Mouse (Mus musculus) G1E (cell line): ENCODE measurements at regions not wholly inside any gene's neighbourhood (a gene's known extent, or its start where the extent isn't known, plus 50 kb on each side); places are given as distances from the start of the nearest gene placed in this dataset.

Source experiments
- ATAC-seq: 2 replicates; pipeline ENCODE4 v1.8.0; 2016; ENCODE audit warnings: mild to moderate bottlenecking; ENCODE audit not compliant: insufficient number of reproducible peaks, poor library complexity, low FRiP score, severe bottlenecking; ENCODE audit errors: extremely low read depth
- DNase-seq: peaks from one replicate; pipeline ENCODE4 v3.0.0; 2012; ENCODE audit warnings: low spot score
- H3K27me3 ChIP-seq: 2 replicates; pipeline ENCODE4 v1.6.1; 2012; ENCODE audit warnings: mild to moderate bottlenecking, low read length, inconsistent platforms; ENCODE audit not compliant: insufficient read depth
- H3K36me3 ChIP-seq: replicated peaks from 2 replicates; pipeline ENCODE3; 2012; ENCODE audit warnings: mild to moderate bottlenecking, inconsistent platforms
- H3K4me1 ChIP-seq: 2 replicates; pipeline ENCODE4 v1.6.1; 2012; ENCODE audit warnings: low read depth, low read length, inconsistent platforms, mixed read lengths; ENCODE audit not compliant: insufficient read depth
- H3K4me3 ChIP-seq: 2 replicates; pipeline ENCODE4 v1.5.1; 2012; ENCODE audit warnings: low read depth, mild to moderate bottlenecking, inconsistent platforms, low read length, moderate library complexity, mixed read lengths
- H3K9me3 ChIP-seq: replicated peaks from 2 replicates; pipeline ENCODE4 v1.6.1; 2012; ENCODE audit warnings: inconsistent platforms
- CTCF ChIP-seq: IDR thresholded peaks from 2 replicates; pipeline ENCODE4 v1.5.1; 2012; ENCODE audit warnings: low read depth, low read length, inconsistent platforms, mixed read lengths
- GATA1 ChIP-seq: IDR thresholded peaks from 2 replicates; pipeline ENCODE4 v1.6.1; 2012; ENCODE audit warnings: borderline replicate concordance, low read length, inconsistent platforms, mixed read lengths
- GATA2 ChIP-seq: IDR thresholded peaks from 2 replicates; pipeline ENCODE4 v1.6.1; 2012; ENCODE audit warnings: low read depth, low read length, inconsistent platforms, borderline replicate concordance
- POLR2AphosphoS5 ChIP-seq: IDR thresholded peaks from 2 replicates; pipeline ENCODE4 v1.6.1; 2012; ENCODE audit warnings: low read depth, low read length, inconsistent platforms; ENCODE audit not compliant: insufficient replicate concordance
- TAL1 ChIP-seq: conservative IDR thresholded peaks from 2 replicates; pipeline ENCODE4 v1.6.1; 2012; ENCODE audit warnings: low read depth, low read length, inconsistent platforms, mixed read lengths

GRCm38 (mm10) chr12:93416381-93416780 is 1567.4 kb upstream of the Sel1l start:
- Histone ChIP-seq H3K4me1 (no peaks in the 10 kb centered on the region), H3K4me3 (no peak overlapping the region), H3K9me3 (peaks cover 4% of the 10 kb centered on the region; the same call in 1 of the 2 replicates), H3K27me3 (no peaks in the 10 kb centered on the region), H3K36me3 (no peaks in the 10 kb centered on the region)
- no peak for TF ChIP-seq TAL1
- no peak for TF ChIP-seq CTCF
- no peak for TF ChIP-seq POLR2AphosphoS5
- no peak for TF ChIP-seq GATA1
- no peak for TF ChIP-seq GATA2
- no peak for DNase-seq
- no peak for ATAC-seq

- Histone ChIP-seq H3K36me3 (no peaks in the 10 kb centered on the region), H3K4me1 (no peaks in the 10 kb centered on the region), H3K27me3 (no peaks in the 10 kb centered on the region), H3K9me3 (peaks cover 4% of the 10 kb centered on the region; the same call in 1 of the 2 replicates), H3K4me3 (no peak overlapping the region)
- DNase-seq (no peak), ATAC-seq (no peak)
- no peak for TF ChIP-seq POLR2AphosphoS5
- no peak for TF ChIP-seq TAL1
- no peak for TF ChIP-seq GATA2
- TF ChIP-seq CTCF = no peak
These were observed 1566.8 kb upstream of the Sel1l start for GRCm38 (mm10) chr12:93415791-93416190.

GRCm38 (mm10) chr12:93385578-93385977 is 1536.6 kb upstream of the Sel1l start:
- DNase-seq (no peak), ATAC-seq (no peak)
- TF ChIP-seq POLR2AphosphoS5 (no peak), GATA2 (no peak), TAL1 (no peak), GATA1 (no peak), CTCF (no peak)
- H3K36me3 ChIP-seq = no peaks in the 10 kb centered on the region
- no peak overlapping the region for H3K4me3 ChIP-seq
- H3K4me1 ChIP-seq = no peaks in the 10 kb centered on the region
- no peaks in the 10 kb centered on the region; the same call in 1 of the 2 replicates for H3K9me3 ChIP-seq
- H3K27me3 ChIP-seq = no peaks in the 10 kb centered on the region

GRCm38 (mm10) chr12:93342933-93343332 is 1494.0 kb upstream of the Sel1l start:
- ATAC-seq (no peak), DNase-seq (no peak)
- Histone ChIP-seq H3K27me3 (no peaks in the 10 kb centered on the region), H3K4me3 (no peak overlapping the region), H3K36me3 (no peaks in the 10 kb centered on the region), H3K9me3 (peaks cover 8% of the 10 kb centered on the region; the same call in 1 of the 2 replicates), H3K4me1 (no peaks in the 10 kb centered on the region)
- TF ChIP-seq GATA1 (no peak), GATA2 (no peak), CTCF (no peak), POLR2AphosphoS5 (no peak), TAL1 (no peak)

- no peak overlapping the region for H3K4me3 ChIP-seq
- TF ChIP-seq CTCF (no peak), TAL1 (no peak), POLR2AphosphoS5 (no peak), GATA1 (no peak), GATA2 (no peak)
These were observed 1493.6 kb upstream of the Sel1l start for GRCm38 (mm10) chr12:93342525-93342924.

GRCm38 (mm10) chr12:93335520-93335919 is 1486.6 kb upstream of the Sel1l start:
- TF ChIP-seq GATA1 (no peak), TAL1 (no peak), POLR2AphosphoS5 (no peak), CTCF (no peak), GATA2 (no peak)
- no peaks in the 10 kb centered on the region for H3K36me3 ChIP-seq
- no peaks in the 10 kb centered on the region for H3K27me3 ChIP-seq
- no peak overlapping the region for H3K4me3 ChIP-seq
- ATAC-seq (no peak), DNase-seq (no peak)
- peaks cover 8% of the 10 kb centered on the region for H3K9me3 ChIP-seq
- H3K4me1 ChIP-seq = no peaks in the 10 kb centered on the region

More at GRCm38 (mm10) chr12:93342525-93342924, 1493.6 kb upstream of the Sel1l start:
- H3K27me3 ChIP-seq = no peaks in the 10 kb centered on the region
- no peak for DNase-seq
- no peaks in the 10 kb centered on the region for H3K36me3 ChIP-seq
- peaks cover 10% of the 10 kb centered on the region; the same call in 1 of the 2 replicates for H3K9me3 ChIP-seq
- no peak for ATAC-seq
- H3K4me1 ChIP-seq = no peaks in the 10 kb centered on the region

- ATAC-seq = no peak
- no peak for TF ChIP-seq GATA2
- TF ChIP-seq TAL1 = no peak
- no peak for TF ChIP-seq CTCF
- no peak for TF ChIP-seq POLR2AphosphoS5
- no peak for TF ChIP-seq GATA1
- no peak for DNase-seq
These were observed 1463.3 kb upstream of the Sel1l start for GRCm38 (mm10) chr12:93312214-93312613.

More at GRCm38 (mm10) chr12:93312214-93312613, 1463.3 kb upstream of the Sel1l start:
- Histone ChIP-seq H3K9me3 (peaks cover 5% of the 10 kb centered on the region; the same call in 1 of the 2 replicates), H3K36me3 (no peaks in the 10 kb centered on the region), H3K4me3 (no peak overlapping the region), H3K27me3 (no peaks in the 10 kb centered on the region), H3K4me1 (no peaks in the 10 kb centered on the region)
